Mouse (Mus musculus): ENCODE data around the gene Zfp804a. TPM values are rescaled to one million over a fixed set of nuclear protein-coding genes. Genes with fewer than 3 reads are reported as not detected.
A peak's percentile ranks its signal among the peaks of the same experiment; 100 is the strongest.

Gene Zfp804a
- polyA plus RNA-seq, 1 experiment from 2014 or later = 2.1 TPM

DNA sequence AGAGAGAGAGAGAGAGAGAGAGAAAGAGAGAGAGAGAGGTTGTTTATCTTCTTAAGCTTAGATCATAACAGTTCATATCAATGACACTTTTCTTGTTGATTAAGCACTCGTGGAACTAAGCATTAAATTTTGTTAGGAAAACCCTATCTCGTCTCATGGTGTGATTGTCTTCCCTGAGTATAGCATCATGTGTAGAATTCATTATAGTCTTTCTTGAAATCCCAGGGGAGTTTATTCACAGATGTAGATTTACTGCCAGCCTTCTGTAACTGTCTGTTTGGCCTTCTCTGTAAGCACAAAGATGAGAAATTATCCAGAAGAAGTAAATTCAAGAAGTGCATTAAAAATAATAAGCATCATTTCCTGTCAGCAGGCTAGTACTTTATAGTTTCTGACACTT is 66.6 kb downstream of the Zfp804a start:
- no peak overlapping the region for H3K4me3 ChIP-seq (replicated peaks)
- no peaks in the 10 kb centered on the region for H3K9me3 ChIP-seq
- no peak overlapping the region for H3K9ac ChIP-seq
- no peak overlapping the region for H3K4me2 ChIP-seq
- no peaks in the 10 kb centered on the region for H3K4me1 ChIP-seq
- 53% methylated on average over 2 of the region's 2 CpGs for WGBS
- no peaks in the 10 kb centered on the region for H3K27me3 ChIP-seq
- no peaks in the 10 kb centered on the region for H3K36me3 ChIP-seq (replicated peaks)
- H3K27ac ChIP-seq = no peak overlapping the region
- ATAC-seq (ENCODE audit: low FRiP score) = no peak

DNA sequence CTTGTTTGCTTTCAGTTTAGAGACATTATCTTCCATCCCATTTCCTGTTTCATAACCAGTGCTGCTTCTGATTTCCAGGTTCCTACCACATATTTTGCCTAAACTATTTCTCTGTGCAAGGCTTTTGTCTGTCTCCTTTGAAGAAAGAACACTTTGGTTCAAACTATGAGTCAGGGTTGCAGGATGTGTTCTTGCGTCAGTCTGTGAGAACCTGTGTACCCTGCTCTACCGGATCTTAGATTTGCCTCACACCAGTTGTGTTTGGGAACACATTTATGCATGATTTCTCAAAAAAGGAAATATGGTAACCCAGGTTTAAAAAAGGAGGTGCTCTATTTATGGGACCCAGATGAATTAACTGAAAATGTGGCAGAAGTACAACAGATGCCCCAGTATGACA is 125.7 kb downstream of the Zfp804a start:
- Histone ChIP-seq H3K27ac (no peak overlapping the region), H3K9ac (no peak overlapping the region), H3K36me3 (replicated peaks) (no peaks in the 10 kb centered on the region), H3K27me3 (no peaks in the 10 kb centered on the region), H3K4me2 (no peak overlapping the region), H3K4me3 (replicated peaks) (no peak overlapping the region), H3K4me1 (no peaks in the 10 kb centered on the region), H3K9me3 (no peaks in the 10 kb centered on the region)
- no peak for ATAC-seq (ENCODE audit: low FRiP score)
- WGBS = 95% methylated on average over 2 of the region's 2 CpGs

DNA sequence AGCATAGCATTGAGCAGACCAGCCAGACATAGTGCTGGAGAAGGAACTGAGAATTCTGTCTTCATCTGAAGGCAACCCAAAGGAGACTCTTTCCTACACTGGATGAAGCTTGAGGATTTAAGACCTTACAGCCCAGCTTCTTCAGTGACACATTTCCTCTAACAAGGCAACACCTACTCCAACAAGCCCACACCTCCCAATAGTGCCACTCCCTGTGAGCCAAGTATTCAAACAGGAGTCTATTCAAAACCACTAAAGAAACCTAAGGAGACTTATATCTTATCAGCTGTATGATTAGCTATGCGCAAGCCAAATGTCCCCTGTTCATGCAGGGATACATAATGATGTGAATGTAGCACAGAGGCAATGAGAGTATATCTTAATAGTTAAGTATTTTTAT is 128.0 kb downstream of the Zfp804a start:
- no peak for ATAC-seq (ENCODE audit: low FRiP score)
- Histone ChIP-seq H3K4me2 (no peak overlapping the region), H3K9ac (no peak overlapping the region), H3K27me3 (no peaks in the 10 kb centered on the region), H3K4me3 (replicated peaks) (no peak overlapping the region), H3K4me1 (no peaks in the 10 kb centered on the region), H3K36me3 (replicated peaks) (no peaks in the 10 kb centered on the region), H3K9me3 (no peaks in the 10 kb centered on the region), H3K27ac (no peak overlapping the region)
- WGBS = 93% methylated on average over 1 of the region's 1 CpGs

DNA sequence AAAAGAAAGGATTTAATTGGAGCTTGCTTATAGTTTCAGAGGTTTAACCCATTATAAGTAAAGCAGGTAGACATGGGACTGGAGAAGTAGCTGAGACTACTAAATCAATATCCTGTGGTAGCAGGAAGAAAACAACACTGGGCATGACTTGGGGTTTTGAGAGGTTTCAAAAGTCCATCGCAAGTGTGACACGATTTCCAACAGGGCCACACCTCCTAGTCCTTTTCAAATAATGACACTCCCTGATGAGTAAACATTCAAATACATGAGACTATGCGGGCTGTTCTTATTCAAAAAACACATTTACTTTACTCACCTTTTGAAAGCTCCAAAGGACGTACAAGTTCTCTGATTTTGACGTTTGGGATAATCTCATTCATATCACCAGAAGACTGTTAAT is 146.9 kb downstream of the Zfp804a start:
- Histone ChIP-seq H3K36me3 (replicated peaks) (no peaks in the 10 kb centered on the region), H3K9me3 (no peaks in the 10 kb centered on the region), H3K4me1 (no peaks in the 10 kb centered on the region), H3K27me3 (no peaks in the 10 kb centered on the region), H3K27ac (no peak overlapping the region), H3K4me3 (replicated peaks) (no peak overlapping the region), H3K9ac (no peak overlapping the region), H3K4me2 (no peak overlapping the region)
- 79% methylated on average over 5 of the region's 5 CpGs for WGBS
- no peak for ATAC-seq (ENCODE audit: low FRiP score)

DNA sequence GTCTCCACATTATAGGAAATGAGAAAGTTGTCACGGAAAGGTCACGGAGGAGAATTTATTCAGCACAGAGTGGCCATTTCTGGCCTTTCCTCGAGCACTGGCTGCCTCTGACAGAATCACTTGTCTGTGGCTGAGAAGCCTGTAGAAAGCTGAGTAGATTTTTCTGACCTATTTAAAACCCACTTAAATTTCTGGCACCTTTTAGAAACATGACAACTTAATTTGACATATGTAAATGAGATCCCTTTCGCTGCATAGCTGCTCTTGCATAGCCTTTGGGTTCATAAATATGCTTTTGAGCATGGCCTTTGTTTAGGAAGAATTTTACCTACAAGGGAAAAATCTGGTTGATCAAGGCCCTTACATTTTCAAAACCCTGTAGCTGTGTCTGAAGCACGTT is 147.6 kb downstream of the Zfp804a start:
- ATAC-seq (ENCODE audit: low FRiP score) = 0 out of 2 replicates have a peak, but pooled peaks have one; percentile 36
- 65% methylated on average over 5 of the region's 5 CpGs for WGBS
- H3K4me3 ChIP-seq (replicated peaks) = no peak overlapping the region

DNA sequence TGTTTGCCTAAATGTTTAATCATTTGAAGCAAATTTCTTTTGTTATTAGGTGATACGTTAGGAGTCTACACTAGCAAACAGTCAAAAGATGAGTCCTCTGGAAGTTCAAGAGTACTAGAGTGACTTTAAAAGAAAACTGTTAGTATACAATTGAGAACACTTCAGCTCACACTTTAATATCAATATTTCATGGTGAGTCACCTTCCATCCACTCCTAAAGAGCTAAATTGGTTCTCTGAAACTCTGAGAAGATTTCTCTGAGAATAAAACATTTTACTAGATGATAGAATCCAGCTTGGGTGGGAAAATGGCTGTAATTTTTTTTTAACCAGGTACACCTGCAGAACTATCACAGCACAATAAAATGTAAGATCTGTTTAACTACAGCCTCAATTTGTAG is 157.6 kb downstream of the Zfp804a start:
- Histone ChIP-seq H3K4me1 (no peaks in the 10 kb centered on the region), H3K27ac (no peak overlapping the region), H3K4me3 (replicated peaks) (no peak overlapping the region), H3K4me2 (no peak overlapping the region), H3K27me3 (no peaks in the 10 kb centered on the region), H3K36me3 (replicated peaks) (no peaks in the 10 kb centered on the region), H3K9me3 (no peaks in the 10 kb centered on the region), H3K9ac (no peak overlapping the region)
- WGBS = 72% methylated on average over 1 of the region's 1 CpGs
- no peak for ATAC-seq (ENCODE audit: low FRiP score)

More for the DNA sequence above, 147.6 kb downstream of the Zfp804a start:
- Histone ChIP-seq H3K9ac (no peak overlapping the region), H3K9me3 (no peaks in the 10 kb centered on the region), H3K27me3 (no peaks in the 10 kb centered on the region), H3K4me1 (no peaks in the 10 kb centered on the region), H3K36me3 (replicated peaks) (no peaks in the 10 kb centered on the region), H3K4me2 (no peak overlapping the region), H3K27ac (no peak overlapping the region)

DNA sequence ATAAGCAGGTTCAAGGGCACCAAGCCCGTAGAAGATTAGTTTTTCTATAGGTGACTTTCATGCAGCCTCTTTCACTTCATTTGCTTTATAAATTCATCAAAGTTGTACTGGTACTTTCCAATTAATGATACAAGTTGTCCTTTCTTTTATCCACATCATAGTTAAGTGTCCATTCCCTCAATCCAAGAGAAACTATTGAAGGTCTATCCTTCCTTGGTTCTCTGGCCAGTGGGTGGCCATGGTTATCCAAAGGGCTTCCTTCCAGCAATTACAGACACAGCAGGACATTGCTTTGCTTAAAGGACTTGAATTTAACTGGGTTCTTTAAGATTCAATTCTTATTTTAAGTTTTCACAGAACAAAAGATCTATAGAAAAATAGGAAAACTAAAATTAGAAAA is 158.9 kb downstream of the Zfp804a start:
- no peak overlapping the region for H3K4me2 ChIP-seq
- ATAC-seq (ENCODE audit: low FRiP score) = no peak
- 18% methylated on average over 1 of the region's 1 CpGs for WGBS

DNA sequence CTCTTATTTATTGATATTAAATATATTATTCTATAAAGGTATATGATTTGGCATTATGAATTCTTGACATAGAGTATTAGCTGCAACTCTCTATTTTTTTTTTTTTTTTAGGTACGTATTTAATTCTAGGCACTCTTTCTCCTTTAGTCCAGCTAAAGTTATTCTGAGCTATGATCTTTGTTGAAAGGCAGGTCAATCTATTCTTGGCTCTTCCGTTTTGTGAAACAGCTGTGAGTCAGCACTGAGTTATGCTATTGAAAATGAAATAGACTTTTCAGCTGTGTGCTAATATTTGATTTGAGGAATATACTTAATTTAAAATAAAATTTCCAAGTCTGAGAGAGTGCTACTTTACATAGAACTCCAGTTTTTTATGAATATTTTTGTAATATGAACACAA is 164.9 kb downstream of the Zfp804a start:
- Histone ChIP-seq H3K9me3 (no peaks in the 10 kb centered on the region), H3K4me1 (no peaks in the 10 kb centered on the region), H3K27me3 (no peaks in the 10 kb centered on the region), H3K4me2 (no peak overlapping the region), H3K9ac (no peak overlapping the region), H3K4me3 (replicated peaks) (no peak overlapping the region), H3K36me3 (replicated peaks) (no peaks in the 10 kb centered on the region), H3K27ac (no peak overlapping the region)
- WGBS = 76% methylated on average over 2 of the region's 2 CpGs
- no peak for ATAC-seq (ENCODE audit: low FRiP score)

More for the DNA sequence above, 158.9 kb downstream of the Zfp804a start:
- Histone ChIP-seq H3K36me3 (replicated peaks) (no peaks in the 10 kb centered on the region), H3K4me1 (no peaks in the 10 kb centered on the region), H3K4me3 (replicated peaks) (no peak overlapping the region), H3K27me3 (no peaks in the 10 kb centered on the region), H3K27ac (no peak overlapping the region), H3K9me3 (no peaks in the 10 kb centered on the region), H3K9ac (no peak overlapping the region)

DNA sequence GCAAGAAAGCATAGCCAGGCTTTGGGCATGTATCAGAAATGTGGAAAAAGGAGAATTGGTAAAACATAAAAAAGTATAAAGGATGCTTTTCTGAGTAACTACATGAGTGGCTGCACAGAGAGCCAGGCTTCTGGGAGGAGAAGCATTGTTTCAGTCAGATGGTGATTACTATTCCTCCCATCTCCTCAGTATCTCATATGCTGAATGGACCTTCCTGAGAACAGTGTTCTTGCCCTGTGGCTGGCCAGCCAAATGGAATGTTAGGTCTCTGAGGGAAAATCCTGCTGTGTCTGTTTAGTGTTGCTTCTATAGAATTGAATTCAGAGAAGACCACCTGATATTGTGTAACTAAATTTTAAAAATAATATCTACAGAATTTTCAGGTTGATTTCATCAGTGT is 193.0 kb downstream of the Zfp804a start:
- H3K4me1 ChIP-seq = 0 out of 2 replicates have a peak, but pooled peaks cover 3% of the 10 kb centered on the region
- H3K36me3 ChIP-seq (replicated peaks) = no peaks in the 10 kb centered on the region
- ATAC-seq (ENCODE audit: low FRiP score) = no peak
- H3K27me3 ChIP-seq = no peaks in the 10 kb centered on the region
- no peaks in the 10 kb centered on the region for H3K9me3 ChIP-seq
- no peak overlapping the region for H3K27ac ChIP-seq
- H3K4me2 ChIP-seq = no peak overlapping the region
- no peak overlapping the region for H3K9ac ChIP-seq
- H3K4me3 ChIP-seq (replicated peaks) = no peak overlapping the region

DNA sequence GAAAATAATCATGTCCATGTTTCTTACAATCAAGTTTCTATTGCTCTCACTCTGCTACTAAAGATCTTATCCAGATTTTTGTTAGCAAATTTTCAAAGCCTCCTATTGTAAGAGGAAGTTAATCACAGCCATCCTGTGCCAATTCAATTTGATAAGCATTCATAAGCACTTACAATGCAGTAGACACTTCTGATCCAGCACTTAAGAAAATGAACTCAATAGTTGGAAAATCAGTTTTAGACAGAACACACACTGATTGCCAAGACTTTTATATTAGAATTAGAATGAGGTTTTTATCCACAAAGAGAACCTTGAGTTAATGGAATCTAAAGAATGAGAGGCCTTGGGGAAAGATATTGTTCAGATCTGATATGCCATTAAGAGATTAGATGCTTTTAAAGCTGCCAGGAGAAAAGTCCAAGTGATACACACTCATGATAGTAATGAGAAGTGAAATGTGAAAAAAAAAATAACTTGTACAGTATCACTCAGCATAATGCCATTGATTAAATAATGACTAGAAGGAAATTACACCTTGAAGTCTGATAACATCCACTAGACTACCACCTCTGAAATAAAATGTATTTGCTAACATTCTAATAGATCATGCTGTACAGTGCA is 194.0 kb downstream of the Zfp804a start:
- H3K4me1 ChIP-seq = 0 out of 2 replicates have a peak, but pooled peaks cover 3% of the 10 kb centered on the region
- no peaks in the 10 kb centered on the region for H3K36me3 ChIP-seq (replicated peaks)
- no peaks in the 10 kb centered on the region for H3K27me3 ChIP-seq
- H3K27ac ChIP-seq = no peak overlapping the region
- H3K4me2 ChIP-seq = no peak overlapping the region
- H3K9me3 ChIP-seq = no peaks in the 10 kb centered on the region
- peak; percentile 33; the same call in 1 of the 2 replicates for ATAC-seq (ENCODE audit: low FRiP score)
- no peak overlapping the region for H3K4me3 ChIP-seq (replicated peaks)
- H3K9ac ChIP-seq = no peak overlapping the region

DNA sequence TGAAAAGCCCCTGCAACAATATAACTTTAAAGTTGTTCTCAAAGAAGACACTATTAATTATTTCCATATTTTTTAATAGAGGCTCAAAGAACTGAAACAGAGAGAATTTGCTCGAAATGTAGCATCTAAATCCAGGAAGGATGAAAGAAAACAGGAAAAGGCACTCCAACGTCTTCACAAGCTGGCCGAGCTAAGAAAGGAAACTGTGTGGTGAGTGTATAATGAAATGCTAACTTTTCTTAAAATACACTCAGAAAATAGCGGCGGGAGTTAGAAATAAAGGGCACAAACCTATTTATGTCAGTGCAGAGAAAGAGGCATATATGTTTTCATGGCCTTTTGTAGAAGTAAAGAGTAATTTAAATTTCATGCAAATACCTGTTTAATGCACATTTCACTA is 200.4 kb downstream of the Zfp804a start:
- no peaks in the 10 kb centered on the region for H3K9me3 ChIP-seq
- H3K27me3 ChIP-seq = no peaks in the 10 kb centered on the region
- H3K36me3 ChIP-seq (replicated peaks) = no peaks in the 10 kb centered on the region
- H3K4me2 ChIP-seq = no peak overlapping the region
- H3K27ac ChIP-seq = no peak overlapping the region
- no peak overlapping the region for H3K9ac ChIP-seq
- no peak overlapping the region for H3K4me3 ChIP-seq (replicated peaks)
- ATAC-seq (ENCODE audit: low FRiP score) = no peak
- H3K4me1 ChIP-seq = no peaks in the 10 kb centered on the region
- WGBS = 82% methylated on average over 5 of the region's 5 CpGs

DNA sequence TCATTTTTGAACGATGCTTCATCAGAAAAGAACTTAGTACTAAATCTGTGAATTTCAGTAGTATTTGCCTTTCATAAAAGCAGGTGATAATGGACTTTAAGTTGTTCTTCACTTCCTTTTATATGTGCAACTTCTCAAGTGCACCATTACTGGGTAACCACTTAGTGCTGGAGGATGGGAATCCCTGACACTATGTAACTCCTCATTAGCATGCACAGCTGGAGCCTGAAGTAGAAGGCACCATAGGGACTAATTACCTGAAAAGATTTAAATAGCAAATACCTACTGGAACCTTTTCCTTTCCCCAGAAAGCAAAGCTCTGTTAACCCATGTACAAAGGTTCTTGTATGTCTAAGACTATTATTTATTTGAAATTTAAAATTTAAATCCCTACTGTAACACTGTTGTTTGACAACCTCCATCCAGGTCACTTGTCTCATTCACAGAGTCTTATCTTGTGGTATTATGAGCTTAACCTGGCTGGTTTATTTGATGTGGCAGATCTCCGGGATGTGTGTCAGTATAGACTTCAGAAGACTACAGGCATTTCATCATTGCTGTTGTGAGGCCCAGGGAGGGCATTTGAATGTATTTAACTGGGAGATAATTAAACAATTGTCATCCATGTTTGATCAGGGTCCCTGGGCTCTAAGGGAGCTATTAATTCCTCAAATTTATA is 229.7 kb downstream of the Zfp804a start:
- H3K36me3 ChIP-seq (replicated peaks) = no peaks in the 10 kb centered on the region

DNA sequence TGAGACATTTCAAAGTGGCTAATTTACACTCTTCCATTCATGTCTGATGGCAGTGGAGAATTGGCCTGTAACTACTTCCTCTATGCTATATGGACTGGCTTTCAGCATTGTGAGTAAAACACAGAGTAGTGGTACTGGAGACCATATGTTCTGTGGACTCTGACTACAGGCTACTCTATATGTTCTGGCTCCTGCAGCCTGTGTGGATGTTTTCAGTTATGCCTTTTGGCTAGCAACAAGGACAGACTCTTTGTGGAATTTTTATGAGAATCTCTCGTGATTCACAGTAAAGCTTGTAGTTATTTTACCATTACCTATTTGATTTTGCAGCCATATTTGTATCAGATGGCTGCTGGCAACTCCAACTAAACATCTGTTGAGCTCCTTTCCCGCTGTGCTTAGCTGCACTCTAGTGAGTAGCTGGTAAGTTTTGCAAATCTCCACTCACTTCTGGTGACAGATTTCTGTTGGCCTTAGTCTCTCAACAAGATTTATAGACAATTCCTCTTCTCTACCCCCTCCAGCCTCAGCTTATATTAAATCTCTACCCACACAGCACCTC is 242.0 kb downstream of the Zfp804a start:
- no peaks in the 10 kb centered on the region for H3K27me3 ChIP-seq
- H3K9ac ChIP-seq = no peak overlapping the region
- 84% methylated on average over 2 of the region's 2 CpGs for WGBS
- ATAC-seq (ENCODE audit: low FRiP score) = no peak
- H3K4me2 ChIP-seq = no peak overlapping the region
- no peaks in the 10 kb centered on the region for H3K9me3 ChIP-seq
- H3K4me1 ChIP-seq = no peaks in the 10 kb centered on the region
- no peak overlapping the region for H3K4me3 ChIP-seq (replicated peaks)
- no peaks in the 10 kb centered on the region for H3K36me3 ChIP-seq (replicated peaks)
- H3K27ac ChIP-seq = no peak overlapping the region

More for the DNA sequence above, 229.7 kb downstream of the Zfp804a start:
- Histone ChIP-seq H3K27me3 (no peaks in the 10 kb centered on the region), H3K4me3 (replicated peaks) (no peak overlapping the region), H3K9me3 (no peaks in the 10 kb centered on the region), H3K9ac (no peak overlapping the region), H3K4me2 (no peak overlapping the region), H3K27ac (no peak overlapping the region), H3K4me1 (no peaks in the 10 kb centered on the region)
- 75% methylated on average over 2 of the region's 2 CpGs for WGBS
- ATAC-seq (ENCODE audit: low FRiP score) = peak; percentile 30; the same call in 1 of the 2 replicates
